Mouse (Mus musculus): ENCODE data around the gene Fam171a1.

DNA sequence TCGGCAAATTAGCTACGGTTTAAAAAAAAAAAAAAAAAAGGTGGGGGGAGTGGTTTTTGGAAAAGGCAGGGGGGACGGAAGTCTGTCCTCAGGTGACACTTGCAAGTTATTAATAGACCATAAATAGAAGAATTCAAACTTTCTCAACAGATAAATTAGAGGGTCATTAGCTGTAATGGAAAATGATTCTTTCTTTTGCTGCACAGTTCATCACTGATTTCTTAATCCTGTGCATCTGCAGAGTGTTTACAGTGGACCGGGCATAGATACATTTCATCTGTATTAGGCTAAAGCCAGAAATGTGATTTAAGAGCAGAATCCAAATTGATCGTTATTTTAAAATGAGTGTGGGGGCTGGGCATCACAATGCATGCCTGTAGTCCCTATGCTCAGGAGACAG, 36.3 kb downstream of the Fam171a1 start:
- TF ChIP-seq CTCF (IDR thresholded peaks at IDR 0.05; ENCODE audit: low read depth, low read length) (no peak), POLR2A (IDR thresholded peaks at IDR 0.05; ENCODE audit: borderline replicate concordance, low read depth, low read length) (no peak)

All from bone marrow macrophage, adult 2 months (primary cell).